Mouse (Mus musculus) naive thymus-derived CD4-positive, alpha-beta T cell, adult 5 months (primary cell): ENCODE measurements around the gene Traf3. TPM values are rescaled to one million over a fixed set of nuclear protein-coding genes. Genes with fewer than 3 reads are reported as not detected.

Experiments used
- polyA plus RNA-seq: library from polyadenylated mRNA; unstranded; fragments of 100-300 nt; shearing (Covaris generic); gene quantifications from one replicate; pipeline ENCODE4 v1.2.1, GENCODE M21; 2017

The Traf3 gene
- polyA plus RNA-seq = 43.9 TPM

DNA sequence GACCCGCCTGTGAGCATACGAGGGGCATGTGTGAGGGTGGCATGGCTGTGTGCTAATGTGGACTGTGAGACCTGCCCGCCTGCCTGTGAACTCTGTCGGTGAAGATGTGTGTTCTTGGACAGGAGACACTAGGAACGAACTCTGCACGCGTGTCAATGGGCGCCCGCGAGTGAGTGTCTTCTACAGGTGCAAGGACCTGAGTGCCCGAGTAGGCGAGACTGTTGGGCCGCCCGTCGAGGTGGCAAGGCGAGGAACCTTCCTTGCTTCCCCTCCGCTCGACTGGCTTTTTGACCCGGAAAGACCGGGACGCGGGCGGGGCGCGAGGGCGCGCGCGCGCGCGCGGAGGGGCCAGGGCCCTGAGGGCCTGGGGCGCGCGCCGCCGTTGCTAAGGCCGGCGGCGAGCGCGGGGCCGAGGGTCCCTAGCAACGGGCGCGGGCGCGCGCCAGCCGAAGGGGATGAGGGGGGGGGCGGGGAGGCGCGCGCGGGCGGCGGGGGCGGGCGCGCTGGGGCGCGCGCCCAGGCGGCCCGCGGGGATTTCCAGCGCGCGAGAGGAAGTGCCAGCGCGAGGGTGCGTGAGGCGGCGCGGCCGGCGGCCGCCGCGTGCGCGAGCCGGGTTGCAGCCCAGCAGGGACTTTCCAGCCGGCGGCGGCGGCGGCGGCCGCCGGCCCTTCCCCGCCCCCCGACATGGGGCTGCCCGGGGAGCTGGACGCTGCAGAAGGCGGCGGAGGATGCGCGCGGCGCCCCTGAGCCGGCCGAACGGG is at the start of gene Traf3:
TSS of gene Traf3 (plus strand) at position 540 of the 761 bp plus-strand sequence.

DNA sequence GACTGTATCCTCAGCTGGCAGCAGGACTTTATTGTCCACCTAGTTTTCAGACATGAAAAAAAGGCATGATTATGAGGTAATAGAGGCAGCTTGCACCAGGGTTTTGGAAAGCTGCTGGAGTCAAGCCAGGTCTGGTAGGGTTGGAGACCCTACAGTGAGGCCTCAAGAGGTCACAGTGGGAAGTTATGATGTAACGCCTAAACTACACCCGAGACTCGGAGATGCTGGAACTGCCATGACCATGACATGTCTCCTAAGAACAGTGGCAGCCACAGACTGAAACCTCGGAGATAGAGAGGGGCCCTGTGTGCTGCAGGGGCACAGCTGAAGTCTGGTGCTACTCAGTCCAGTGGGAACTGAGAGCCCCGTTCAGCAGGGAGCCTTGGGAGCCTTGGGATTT is 18.3 kb downstream of the Traf3 start, which contains the start of gene 4930595D18Rik:
TSS of gene 4930595D18Rik (minus strand) at position 16 of the 400 bp plus-strand sequence.

DNA sequence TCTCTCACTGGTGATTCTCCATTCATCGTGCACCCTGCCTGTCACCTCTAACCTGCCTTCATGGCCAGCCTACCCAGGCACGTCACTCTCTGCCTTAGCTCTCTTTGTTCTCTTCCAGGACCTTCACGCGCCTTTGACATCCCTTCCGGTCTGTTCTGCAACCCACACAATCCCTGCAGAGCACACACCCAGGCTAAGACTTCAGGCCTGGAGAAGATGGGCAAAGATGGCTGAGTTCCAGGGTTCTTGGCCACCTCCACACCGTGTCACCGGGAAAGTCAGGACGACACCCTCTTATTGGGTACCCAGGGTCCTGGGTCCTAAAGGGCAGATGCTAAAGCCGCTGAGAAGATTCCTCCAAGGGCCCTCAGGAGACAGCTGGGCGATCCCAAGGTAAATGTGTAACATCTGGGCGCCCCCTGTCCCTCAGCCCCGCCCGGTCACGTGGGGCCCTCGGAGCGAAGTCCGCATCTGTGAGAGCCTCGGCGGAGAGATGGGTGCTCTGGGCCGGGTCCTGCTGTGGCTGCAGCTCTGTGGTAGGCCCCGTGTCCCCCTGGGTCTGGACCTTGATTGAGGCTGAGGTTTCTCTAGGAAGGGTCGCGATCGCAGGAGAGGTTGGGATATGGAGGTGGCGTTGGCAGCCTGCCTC is 104.6 kb downstream of the Traf3 start, which contains the start of gene Amn:
TSS of gene Amn (plus strand) at position 467 of the 649 bp plus-strand sequence.

Other genes with a start within 250 kb of the Traf3 start
- gene Ankrd9, start 187.3 kb upstream of the Traf3 start, polyA plus RNA-seq = 3.6 TPM
- 68.7 TPM for gene Rcor1, start 127.0 kb upstream of the Traf3 start, polyA plus RNA-seq
- gene 4930595D18Rik, start 18.1 kb downstream of the Traf3 start, polyA plus RNA-seq = not detected
- gene Amn, start 104.7 kb downstream of the Traf3 start, polyA plus RNA-seq = not detected
- not detected for gene Cdc42bpb, start 211.3 kb downstream of the Traf3 start, polyA plus RNA-seq
- gene Lbhd2, start 240.4 kb downstream of the Traf3 start, polyA plus RNA-seq = not detected